Mouse (Mus musculus): ENCODE measurements around the gene Ociad2.

- TF ChIP-seq CTCF (IDR thresholded peaks at IDR 0.05; ENCODE audit: control insufficient read depth, insufficient read depth, low read length) (no peak), POLR2A (IDR thresholded peaks at IDR 0.05; ENCODE audit: borderline replicate concordance, control insufficient read depth, low read depth, low read length) (no peak)
Measured at GRCm38 (mm10) chr5:73295916-73296315, 44.9 kb downstream of the Ociad2 start.
